Mouse (Mus musculus): ENCODE measurements around the gene Btd. TPM values are rescaled to one million over a fixed set of nuclear protein-coding genes. Genes with fewer than 3 reads are reported as not detected.
A peak's percentile ranks its signal among the peaks of the same experiment; 100 is the strongest.

Gene Btd
- total RNA-seq, 1 experiment from 2014 or later = 8.3 TPM

GRCm38 (mm10) chr14:31685680-31686079 lies 44.9 kb downstream of the Btd start:
- ATAC-seq (ENCODE audit: extremely low read depth, insufficient number of reproducible peaks, low FRiP score, poor library complexity, severe bottlenecking) = peak; percentile 73

GRCm38 (mm10) chr14:31686231-31686630 lies 45.4 kb downstream of the Btd start:
- ATAC-seq (ENCODE audit: extremely low read depth, insufficient number of reproducible peaks, low FRiP score, poor library complexity, severe bottlenecking) = no peak

GRCm38 (mm10) chr14:31692536-31692935 lies 51.7 kb downstream of the Btd start:
- no peak for ATAC-seq (ENCODE audit: extremely low read depth, insufficient number of reproducible peaks, low FRiP score, poor library complexity, severe bottlenecking)

GRCm38 (mm10) chr14:31696206-31696984 lies 55.6 kb downstream of the Btd start:
- ATAC-seq (ENCODE audit: extremely low read depth, insufficient number of reproducible peaks, low FRiP score, poor library complexity, severe bottlenecking) = 0 out of 2 replicates have a peak, but pooled peaks have one; percentile 51

GRCm38 (mm10) chr14:31696985-31697303 lies 56.1 kb downstream of the Btd start:
- ATAC-seq (ENCODE audit: extremely low read depth, insufficient number of reproducible peaks, low FRiP score, poor library complexity, severe bottlenecking) = 0 out of 2 replicates have a peak, but pooled peaks have one; percentile 19

GRCm38 (mm10) chr14:31697346-31697745 lies 56.5 kb downstream of the Btd start:
- no peak for ATAC-seq (ENCODE audit: extremely low read depth, insufficient number of reproducible peaks, low FRiP score, poor library complexity, severe bottlenecking)

GRCm38 (mm10) chr14:31697755-31698154 lies 56.9 kb downstream of the Btd start:
- no peak for ATAC-seq (ENCODE audit: extremely low read depth, insufficient number of reproducible peaks, low FRiP score, poor library complexity, severe bottlenecking)

GRCm38 (mm10) chr14:31700376-31700775 lies 59.5 kb downstream of the Btd start:
- no peak for ATAC-seq (ENCODE audit: extremely low read depth, insufficient number of reproducible peaks, low FRiP score, poor library complexity, severe bottlenecking)

GRCm38 (mm10) chr14:31709343-31709742 lies 68.5 kb downstream of the Btd start:
- no peak for ATAC-seq (ENCODE audit: extremely low read depth, insufficient number of reproducible peaks, low FRiP score, poor library complexity, severe bottlenecking)

GRCm38 (mm10) chr14:31715669-31716068 lies 74.8 kb downstream of the Btd start:
- ATAC-seq (ENCODE audit: extremely low read depth, insufficient number of reproducible peaks, low FRiP score, poor library complexity, severe bottlenecking) = no peak

- no peak for ATAC-seq (ENCODE audit: extremely low read depth, insufficient number of reproducible peaks, low FRiP score, poor library complexity, severe bottlenecking)
These were observed 76.5 kb downstream of the Btd start for GRCm38 (mm10) chr14:31717360-31717759.

Other genes with a start within 250 kb of the Btd start
- gene Sh3bp5, start 204.9 kb upstream of the Btd start, total RNA-seq (2017) = 110 and 118 TPM in 2 replicates
- 24.8 and 29.2 TPM in 2 replicates for gene Eaf1, start 146.6 kb upstream of the Btd start, total RNA-seq (2017)
- 40.3 and 49.4 TPM in 2 replicates for gene Mettl6, start 146.0 kb upstream of the Btd start, total RNA-seq (2017)
- 2.0 and 2.5 TPM in 2 replicates for gene Colq, start 49.7 kb upstream of the Btd start, total RNA-seq (2017)
- not detected in 2 replicates for gene Gm49387, start 150 bp upstream of the Btd start, total RNA-seq (2017)
- gene Hacl1, start 258 bp downstream of the Btd start, total RNA-seq (2017) = 19.1 and 21.9 TPM in 2 replicates
- gene Ankrd28, start 189.6 kb downstream of the Btd start, total RNA-seq (2017) = 21.4 and 26.0 TPM in 2 replicates

Data from neutrophil, adult 5-6 weeks (primary cell).